Mouse (Mus musculus): Measurements from ENCODE around the gene Acvr1.

Gene Acvr1

DNA sequence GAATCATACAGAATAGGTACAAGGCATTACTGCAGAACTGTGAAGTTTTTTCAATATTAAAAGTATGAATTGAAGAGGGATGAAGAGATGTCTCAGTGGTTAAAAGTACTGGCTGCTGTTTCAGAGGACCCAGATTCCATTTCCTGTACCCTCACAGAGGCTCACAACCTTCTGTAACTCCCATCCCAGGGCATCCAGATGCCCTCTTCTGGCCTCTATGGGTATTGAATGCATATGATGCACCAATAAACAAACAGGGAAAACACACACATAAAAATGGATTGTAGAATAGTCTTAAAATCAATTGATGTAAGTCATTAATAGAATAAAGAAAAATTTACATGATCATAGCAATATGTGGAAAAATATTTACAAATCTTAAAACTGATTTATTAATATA is 151.9 kb downstream of the Acvr1 start:
- no peak for DNase-seq (ENCODE audit: low spot score)

DNA sequence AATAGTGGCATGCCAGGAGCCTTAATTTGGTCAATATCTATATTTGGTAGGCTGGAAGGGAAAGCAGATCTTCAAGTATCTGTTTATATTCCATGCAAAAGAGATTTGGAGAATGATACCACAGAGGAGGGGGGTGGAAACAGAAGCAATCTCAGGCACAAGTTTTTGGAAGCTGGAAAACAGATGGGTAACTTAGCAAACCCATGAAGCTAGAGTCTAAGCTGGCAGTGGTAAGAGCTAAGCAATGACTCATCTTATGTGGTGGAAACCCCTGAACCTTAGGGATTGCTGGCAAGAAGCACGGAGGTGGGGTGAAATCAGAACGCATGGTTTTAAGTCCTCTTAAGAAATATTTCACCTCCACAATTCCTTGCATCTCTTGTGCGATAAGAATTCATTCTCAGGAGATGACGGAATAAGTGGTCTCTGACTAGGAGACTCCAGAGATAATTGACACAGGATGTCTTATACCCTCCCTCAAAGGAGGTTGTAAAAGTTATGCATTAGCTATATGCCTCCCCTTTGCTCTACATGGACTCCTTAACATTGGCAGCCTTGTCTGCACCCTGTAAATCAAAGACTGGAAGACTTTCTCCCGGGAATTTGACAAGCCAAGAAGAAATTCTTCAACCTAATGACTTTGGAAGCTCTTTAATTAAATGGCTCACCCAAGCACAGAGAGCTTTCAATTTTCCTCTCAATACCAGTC is 157.9 kb downstream of the Acvr1 start:
- DNase-seq (ENCODE audit: low spot score): no peak

DNA sequence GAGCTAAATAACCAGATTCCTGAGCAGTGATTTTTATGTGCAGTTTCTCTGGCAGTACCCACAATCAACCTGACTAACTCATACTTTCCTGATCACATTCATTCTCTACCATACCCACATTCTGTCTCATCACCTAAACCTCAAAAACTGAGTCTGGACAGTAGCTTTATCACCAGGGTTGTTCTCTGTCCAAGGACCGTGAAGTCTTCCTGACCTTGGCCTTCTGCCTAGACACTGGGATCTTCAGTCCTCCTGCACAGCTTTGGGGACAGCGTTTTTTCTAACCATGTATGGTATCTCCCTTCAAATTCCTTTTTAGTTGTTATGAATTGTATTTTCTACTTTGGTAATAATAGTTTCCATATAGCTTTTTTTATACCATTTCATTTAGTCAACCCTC is 163.5 kb downstream of the Acvr1 start:
- DNase-seq (ENCODE audit: low spot score): no peak

DNA sequence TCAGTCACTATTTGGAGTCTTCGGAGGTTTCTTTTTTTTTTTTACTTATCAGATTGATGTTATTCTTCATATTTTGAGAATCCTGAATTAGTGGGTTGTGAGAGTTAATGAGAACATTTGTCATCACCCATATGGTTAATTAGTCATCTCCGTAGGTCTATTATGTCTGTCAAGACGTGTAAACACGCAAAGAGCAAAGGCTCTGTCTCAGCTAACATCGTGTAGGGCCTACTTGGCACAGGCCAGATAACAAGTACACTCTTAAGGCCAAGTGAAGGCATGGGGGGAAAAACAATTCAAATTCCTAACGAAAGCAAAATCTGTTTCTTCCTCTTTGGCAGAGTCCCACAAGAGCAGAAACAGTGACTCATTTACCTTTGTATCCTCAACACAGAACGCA is 178.4 kb downstream of the Acvr1 start:
- DNase-seq (ENCODE audit: low spot score): no peak

DNA sequence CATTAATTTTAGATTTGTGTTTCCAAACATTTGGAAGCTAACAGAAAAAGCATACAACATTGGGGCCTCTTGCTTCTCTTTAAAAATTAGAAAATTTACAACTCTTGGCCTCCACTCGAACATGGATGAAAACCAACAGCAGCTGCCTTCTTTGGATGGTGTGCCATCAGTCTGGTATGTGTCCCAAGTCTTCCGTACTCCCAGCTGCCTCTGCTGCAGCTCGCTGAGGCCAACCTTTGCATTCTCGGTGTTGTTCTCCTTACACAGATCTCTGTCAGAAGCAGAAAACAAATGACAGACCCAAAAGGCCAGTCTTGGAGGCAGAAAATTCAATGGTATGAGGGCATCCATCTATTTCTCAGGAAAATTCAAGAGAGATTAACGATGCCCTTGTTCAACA is 186.9 kb downstream of the Acvr1 start:
- no peak for DNase-seq (ENCODE audit: low spot score)

DNA sequence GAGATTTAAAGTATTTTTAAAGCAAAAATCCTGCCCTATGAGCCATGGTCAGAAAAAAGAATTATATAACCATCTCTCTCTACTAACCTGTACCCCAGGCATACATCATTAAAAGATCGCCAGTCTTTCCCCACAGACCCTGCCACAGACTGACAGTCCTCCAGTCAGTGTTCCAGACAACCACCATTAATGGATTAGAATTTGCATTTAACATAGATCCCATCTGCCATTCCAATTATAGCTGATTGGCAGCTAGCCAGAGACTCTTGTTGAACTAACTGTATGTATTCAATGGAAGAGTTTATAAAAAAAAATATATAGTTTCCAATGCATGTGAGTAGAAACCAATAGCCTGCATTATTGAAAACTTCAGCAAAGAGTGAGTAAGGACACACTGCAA is 187.5 kb downstream of the Acvr1 start:
- DNase-seq (ENCODE audit: low spot score): no peak

DNA sequence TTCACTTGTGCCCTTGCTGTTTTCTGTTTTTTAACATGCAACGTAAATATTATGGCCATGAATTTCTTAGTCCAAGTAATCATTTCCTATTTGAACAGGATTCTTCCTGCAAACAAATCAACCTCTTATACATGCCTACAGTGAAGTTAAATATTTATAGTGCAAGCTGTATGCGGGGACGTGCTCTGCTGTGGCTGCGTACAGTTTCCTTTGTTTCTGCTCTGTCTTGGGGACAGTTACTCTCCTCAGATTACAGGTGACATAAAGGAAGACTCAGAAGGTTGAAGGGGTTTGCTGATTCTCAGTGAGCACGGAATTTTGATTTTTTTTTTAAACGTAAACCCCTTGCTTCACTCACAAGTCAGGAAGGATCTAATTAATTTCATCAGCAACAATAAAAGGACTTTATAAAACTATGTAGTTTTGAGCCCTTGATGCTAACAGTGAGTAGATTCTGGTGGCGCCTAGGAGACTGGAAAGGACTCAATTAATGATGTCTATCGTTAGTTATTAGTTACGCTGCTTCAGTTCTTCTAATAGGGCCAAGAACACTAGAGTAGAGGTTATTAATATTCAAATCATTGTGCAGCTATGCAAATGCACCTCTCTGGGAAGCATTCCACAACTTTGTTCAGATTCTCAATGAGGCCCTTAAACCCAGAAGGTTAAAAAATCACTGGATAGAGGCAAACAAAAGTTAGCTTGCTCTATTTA is 189.4 kb downstream of the Acvr1 start:
- DNase-seq (ENCODE audit: low spot score): no peak

DNA sequence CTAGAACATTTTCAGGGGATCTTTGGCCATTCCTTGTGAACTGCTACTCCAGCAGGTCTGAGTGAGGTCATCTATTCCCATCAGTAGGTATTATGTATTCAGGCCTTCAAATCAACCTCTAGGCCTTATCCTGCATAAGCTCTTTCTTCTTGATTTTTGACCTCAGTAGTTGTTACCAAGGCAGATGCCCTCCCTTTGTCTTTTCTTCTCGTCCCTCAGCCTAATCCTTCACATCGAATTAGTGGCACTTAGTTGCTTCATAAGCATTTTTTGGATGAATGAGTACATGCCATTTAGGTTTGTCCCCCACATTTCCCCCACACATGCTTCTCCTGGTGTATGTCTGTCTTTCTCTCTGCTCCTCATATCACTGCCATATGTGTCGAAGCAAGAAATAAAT is 200.8 kb downstream of the Acvr1 start:
- DNase-seq (ENCODE audit: low spot score): no peak

DNA sequence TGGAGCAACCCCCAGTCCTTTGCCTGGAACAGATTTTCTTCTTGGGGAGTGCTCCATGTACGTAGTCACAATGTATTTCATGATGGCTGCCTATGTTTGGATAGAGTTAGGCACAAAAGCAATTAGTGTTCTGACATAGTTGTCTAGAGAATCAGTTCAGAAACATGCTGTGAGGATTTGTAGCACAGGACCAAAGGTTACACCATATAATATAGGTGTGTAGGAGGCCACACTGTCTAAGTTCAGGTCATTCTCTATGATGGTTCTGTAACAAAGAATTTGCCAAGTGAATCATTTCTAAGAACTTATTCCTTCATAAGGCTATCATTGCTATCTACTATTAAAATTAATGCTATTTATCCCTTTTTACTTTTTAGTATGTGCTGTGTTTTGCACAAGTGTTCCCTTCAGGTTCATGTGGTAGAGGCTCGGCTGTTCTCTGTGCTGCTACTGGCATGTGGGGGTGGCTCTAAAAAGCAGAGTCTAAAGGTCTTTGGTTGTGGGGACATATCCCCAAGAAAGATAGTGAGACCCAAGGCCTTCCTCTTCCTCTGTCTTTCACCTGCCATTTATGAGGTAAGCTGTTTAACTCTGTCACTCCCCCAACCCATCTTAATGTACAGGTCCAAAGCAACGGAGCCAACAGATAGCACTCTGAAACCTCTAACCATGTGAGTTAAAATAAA is 205.5 kb downstream of the Acvr1 start:
- no peak for DNase-seq (ENCODE audit: low spot score)

DNA sequence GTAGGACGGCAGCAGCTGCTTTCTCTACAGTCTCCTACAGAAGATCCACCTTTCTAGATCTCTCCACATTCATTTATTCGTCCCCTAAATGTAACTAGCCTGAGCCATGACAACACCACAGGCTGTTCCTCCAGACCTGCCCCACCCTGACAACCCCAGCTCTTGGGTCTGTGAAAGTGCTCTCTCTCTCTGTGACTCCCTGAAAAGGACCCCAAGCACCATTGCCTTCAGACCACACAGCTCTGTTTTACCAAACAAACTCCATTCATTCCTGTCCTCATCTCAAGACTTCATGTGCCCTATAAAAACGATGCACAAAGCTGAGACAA is 208.9 kb downstream of the Acvr1 start:
- no peak for DNase-seq (ENCODE audit: low spot score)

DNA sequence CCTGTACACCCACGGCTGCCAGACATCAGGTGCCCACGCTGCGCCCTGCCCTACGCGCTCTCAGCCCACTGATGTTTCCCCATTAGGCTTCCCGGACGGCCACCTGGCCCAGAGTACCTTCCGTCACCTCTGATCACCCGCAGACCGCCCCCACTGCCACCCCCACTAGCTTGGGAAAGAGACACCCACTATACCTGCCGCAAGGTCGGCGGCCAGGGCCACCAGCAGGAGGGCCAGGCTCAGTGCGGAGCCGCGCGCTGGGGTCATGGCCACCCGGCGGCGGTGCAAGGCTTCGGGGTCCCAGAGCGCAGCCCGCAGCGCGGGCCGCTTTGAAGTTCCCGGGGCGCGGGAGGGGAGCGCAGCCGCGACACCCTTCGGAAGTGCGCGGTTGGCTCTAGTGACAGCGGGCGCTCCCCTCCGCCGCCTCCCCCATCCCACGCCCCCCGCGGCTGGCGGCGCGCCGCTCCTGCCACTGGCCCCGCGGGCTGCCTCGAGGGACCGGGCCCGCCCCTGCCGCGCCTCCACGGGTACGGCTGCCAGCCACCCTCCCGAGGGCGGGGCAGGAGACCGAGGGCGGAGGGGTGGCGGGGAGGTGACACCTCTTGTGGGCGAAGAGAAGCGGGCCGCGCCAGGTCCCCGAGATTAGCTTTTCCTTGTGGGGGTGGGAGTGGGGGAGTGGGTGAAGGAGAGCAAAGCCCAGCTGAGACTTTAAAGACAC is 209.4 kb downstream of the Acvr1 start, which contains the start of gene Acvr1c:
Gene Acvr1c (minus strand): TSS at position 482 of the 718 bp plus-strand sequence.
- peak; percentile 9 for DNase-seq (ENCODE audit: low spot score)

DNA sequence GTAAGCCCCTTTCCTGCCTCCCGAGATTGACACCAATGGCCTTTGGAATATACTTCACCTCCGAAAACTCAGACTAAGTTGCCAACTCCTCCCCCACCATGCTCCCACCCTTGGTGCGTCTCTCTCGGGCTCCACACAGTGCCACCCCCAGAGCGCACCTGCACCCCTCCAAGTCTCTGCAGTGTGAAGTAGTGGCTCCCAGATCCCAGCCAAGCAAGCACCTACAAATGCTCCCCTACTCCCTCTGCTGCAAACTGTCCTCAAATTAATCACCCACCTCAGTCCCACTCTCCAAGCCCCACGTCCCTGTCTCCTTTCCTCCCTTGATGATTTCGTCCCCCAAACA is 209.9 kb downstream of the Acvr1 start:
- DNase-seq (ENCODE audit: low spot score): peak; percentile 7

DNA sequence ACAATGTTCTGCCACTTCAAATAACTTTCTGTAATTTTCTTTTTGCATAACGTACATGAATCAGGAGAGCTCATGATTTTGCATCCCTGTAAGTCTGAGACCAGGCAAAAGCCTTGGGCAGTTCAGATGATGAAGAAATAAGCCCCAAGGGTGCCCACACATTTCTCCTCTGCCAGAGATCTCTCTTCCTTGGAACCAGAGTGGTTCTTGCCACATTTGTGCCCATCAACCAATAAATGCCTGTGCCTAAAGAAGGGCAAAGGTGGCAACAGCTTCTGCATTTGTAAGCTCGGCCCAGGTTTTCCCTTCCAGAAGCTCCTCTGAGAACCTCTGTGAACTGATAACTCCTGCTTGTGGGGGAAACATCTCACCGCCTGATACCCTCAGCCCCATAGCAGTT is 212.6 kb downstream of the Acvr1 start:
- DNase-seq (ENCODE audit: low spot score): no peak

DNA sequence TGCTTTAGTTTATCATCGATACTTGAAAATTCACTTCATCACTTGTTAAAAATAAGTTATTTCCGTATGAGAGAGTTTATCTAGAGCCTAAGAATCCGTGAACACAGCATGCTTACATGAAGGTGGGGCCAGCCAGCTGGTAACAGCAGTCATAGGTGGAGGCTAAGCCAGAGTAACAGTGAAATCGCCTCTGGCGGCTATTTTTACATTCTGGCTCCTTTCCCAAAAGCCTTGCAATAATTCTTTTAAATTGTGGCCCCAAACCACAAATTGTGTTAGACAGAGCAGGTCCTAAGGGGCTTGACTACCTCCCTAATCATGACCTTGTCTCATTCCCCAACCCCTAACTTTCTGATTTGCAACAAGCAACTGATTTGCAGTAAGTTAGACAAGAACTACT is 214.1 kb downstream of the Acvr1 start:
- DNase-seq (ENCODE audit: low spot score): no peak

DNA sequence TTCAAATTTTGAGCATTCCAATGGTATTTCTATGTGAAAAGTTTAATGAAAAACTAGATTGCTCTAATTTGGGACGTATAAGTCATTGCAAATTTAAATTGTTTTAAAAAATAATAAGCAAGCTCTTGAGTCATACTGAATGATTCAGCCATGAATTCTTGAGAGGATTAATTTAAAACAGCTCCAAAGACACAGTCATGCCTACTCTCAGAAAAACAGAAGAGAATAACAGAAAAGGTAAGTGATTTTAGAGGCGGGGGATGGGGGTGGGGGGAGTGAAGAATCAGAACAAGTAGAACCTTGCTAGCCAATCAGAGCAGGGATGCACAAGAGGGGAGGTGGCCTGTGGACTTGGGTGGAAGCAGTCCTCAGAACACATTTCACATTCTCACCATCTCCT is 216.3 kb downstream of the Acvr1 start:
- DNase-seq (ENCODE audit: low spot score): no peak

All from embryo, embryonic 10 days (tissue).